8 mouse cellular contexts compared by ENCODE assay signal in the genomic region with DNA sequence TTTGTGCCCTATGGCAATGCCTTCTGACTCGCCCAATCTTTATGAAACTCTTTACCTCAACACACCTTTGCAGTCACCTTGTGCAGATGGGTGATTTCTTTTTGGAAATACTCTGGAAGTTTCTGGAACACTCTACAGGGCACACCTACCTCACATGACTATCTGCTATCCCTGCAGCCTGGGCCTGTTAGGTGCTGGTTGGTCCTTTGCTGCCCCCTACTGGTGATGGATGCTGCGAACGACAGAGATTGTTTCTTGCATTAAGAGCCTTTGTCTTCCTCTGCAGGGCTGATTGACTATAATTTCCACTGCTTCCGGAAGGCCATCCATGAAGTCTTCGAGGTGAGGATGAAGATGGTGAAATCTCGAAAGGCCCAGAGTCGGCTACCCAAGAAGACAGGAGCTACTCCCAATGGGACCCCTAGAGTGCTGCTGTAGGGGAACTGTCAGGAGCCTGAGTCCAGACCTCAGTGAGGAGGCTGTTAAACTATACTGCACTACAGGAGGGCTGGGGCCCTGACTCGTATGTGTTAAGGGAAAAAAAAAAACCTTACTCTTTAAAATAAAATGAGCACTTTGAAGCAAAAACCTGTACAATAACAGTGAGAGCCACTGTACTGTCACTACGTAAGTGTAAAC. TPM values are rescaled to one million over a fixed set of nuclear protein-coding genes. Genes with fewer than 3 reads are reported as not detected.
DNase-seq lines count a peak whose midpoint lies in the region; ATAC-seq and TF ChIP-seq lines count a peak whose summit lies in the region.

No protein-coding gene starts in this region.

- no peaks in the 10 kb centered on the region for H3K79me2 ChIP-seq in liver, adult 2 months (ENCODE audit: control insufficient read depth, insufficient read depth, low read length)

- H3K9me3 ChIP-seq in heart, embryonic 11.5 days (replicated peaks; ENCODE audit: control insufficient read depth, low read length), result no peaks in the 10 kb centered on the region
- no peaks in the 10 kb centered on the region for H3K9me3 ChIP-seq in kidney, postnatal 0 days (replicated peaks; ENCODE audit: low read length)

- peaks cover 14% of the 10 kb centered on the region for H3K36me3 ChIP-seq in heart, embryonic 11.5 days (ENCODE audit: control insufficient read depth, insufficient read depth, low read length)
- H3K36me3 ChIP-seq in kidney, postnatal 0 days (ENCODE audit: insufficient read depth, low read length), result 0 out of 2 replicates have a peak, but pooled peaks cover under 1% of the 10 kb centered on the region
- H3K36me3 ChIP-seq in liver, adult 2 months (ENCODE audit: control insufficient read depth, insufficient read depth, low read length), result no peaks in the 10 kb centered on the region
- no peaks in the 10 kb centered on the region for H3K36me3 ChIP-seq in splenic B cell, adult 2 months (ENCODE audit: control insufficient read depth, insufficient read depth, low read length, poor library complexity, severe bottlenecking)

- no peak for TF ChIP-seq POLR2A in bone marrow macrophage, adult 2 months (IDR thresholded peaks at IDR 0.05; ENCODE audit: borderline replicate concordance, low read depth, low read length)
- no peak for TF ChIP-seq POLR2A in liver, adult 2 months (IDR thresholded peaks at IDR 0.05; ENCODE audit: extremely low read depth, insufficient read depth, low read length)

- no peaks in the 10 kb centered on the region for H3K4me1 ChIP-seq in bone marrow macrophage, adult 2 months (ENCODE audit: control insufficient read depth, insufficient read depth, low read length)
- H3K4me1 ChIP-seq in heart, embryonic 11.5 days (ENCODE audit: control insufficient read depth, insufficient read depth, low read length), result no peaks in the 10 kb centered on the region
- H3K4me1 ChIP-seq in kidney, postnatal 0 days (replicated peaks; ENCODE audit: insufficient read depth, low read length), result no peaks in the 10 kb centered on the region
- H3K4me1 ChIP-seq in liver, adult 2 months (ENCODE audit: control insufficient read depth, insufficient read depth, low read length), result no peaks in the 10 kb centered on the region; the same call in 1 of the 2 replicates

- no peak overlapping the region for H3K9ac ChIP-seq in heart, embryonic 11.5 days (ENCODE audit: low read depth, low read length)
- no peak overlapping the region for H3K9ac ChIP-seq in kidney, postnatal 0 days (ENCODE audit: low read depth, low read length)
- no peak overlapping the region for H3K9ac ChIP-seq in liver, adult 2 months (ENCODE audit: low read depth, low read length)

- peak; percentile 91 to 92 for DNase-seq in B cell, adult 2 months
- peak; percentile 90 for DNase-seq in kidney, postnatal 0 days (ENCODE audit: low spot score)
- DNase-seq in liver, adult 2 months (ENCODE audit: extremely low read depth, low read depth, low spot score), result peak; percentile 76
- peak; percentile 73 to 81 for DNase-seq in natural killer cell, adult 2 months (ENCODE audit: low spot score in 2 of 2)
- DNase-seq in splenic B cell, adult 2 months (ENCODE audit: low read depth, low spot score), result peak; percentile 93

- H3K4me2 ChIP-seq in heart, embryonic 11.5 days, result no peak overlapping the region
- H3K4me2 ChIP-seq in kidney, postnatal 0 days (ENCODE audit: low read length), result no peak overlapping the region

- H3K4me3 ChIP-seq in bone marrow macrophage, adult 2 months (ENCODE audit: insufficient read depth, low read length), result no peak overlapping the region
- no peak overlapping the region for H3K4me3 ChIP-seq in heart, embryonic 11.5 days (ENCODE audit: low read depth, low read length)
- H3K4me3 ChIP-seq in kidney, postnatal 0 days (replicated peaks; ENCODE audit: low read depth, low read length), result no peak overlapping the region
- no peak overlapping the region for H3K4me3 ChIP-seq in liver, adult 2 months (ENCODE audit: insufficient read depth, low read depth, low read length)

- H3K27me3 ChIP-seq in heart, embryonic 11.5 days (ENCODE audit: control insufficient read depth, insufficient read depth, low read length), result no peaks in the 10 kb centered on the region
- no peaks in the 10 kb centered on the region for H3K27me3 ChIP-seq in kidney, postnatal 0 days (ENCODE audit: insufficient read depth, low read length)
- no peaks in the 10 kb centered on the region for H3K27me3 ChIP-seq in liver, adult 2 months (ENCODE audit: control insufficient read depth, insufficient read depth, low read length)
- H3K27me3 ChIP-seq in splenic B cell, adult 2 months (ENCODE audit: control insufficient read depth, insufficient read depth, low read length, poor library complexity, severe bottlenecking), result no peaks in the 10 kb centered on the region

- peak; percentile 86 for TF ChIP-seq CTCF in bone marrow macrophage, adult 2 months (IDR thresholded peaks at IDR 0.05; ENCODE audit: low read depth, low read length)
- peak; percentile 98 for TF ChIP-seq CTCF in kidney, postnatal 0 days (IDR thresholded peaks at IDR 0.05; ENCODE audit: low read depth)
- peak; percentile 94 for TF ChIP-seq CTCF in liver, adult 2 months (IDR thresholded peaks at IDR 0.05; ENCODE audit: low read depth, low read length)

- no peak overlapping the region for H3K27ac ChIP-seq in bone marrow macrophage, adult 2 months (ENCODE audit: insufficient read depth, low read depth, low read length)
- H3K27ac ChIP-seq in heart, embryonic 11.5 days (ENCODE audit: low read depth, low read length), result no peak overlapping the region
- H3K27ac ChIP-seq in kidney, postnatal 0 days, result no peak overlapping the region
- H3K27ac ChIP-seq in liver, adult 2 months (replicated peaks; ENCODE audit: insufficient read depth, low read depth, low read length), result no peak overlapping the region

- peak; percentile 93 for ATAC-seq in erythroblast, adult 5-6 weeks (replicated peaks; ENCODE audit: low FRiP score, poor library complexity, severe bottlenecking)
- ATAC-seq in heart, embryonic 11.5 days (replicated peaks; ENCODE audit: insufficient number of reproducible peaks, low FRiP score, low TSS enrichment), result peak; percentile 52; the same call in 1 of the 2 replicates
- peak; percentile 43; the same call in 1 of the 2 replicates for ATAC-seq in kidney, postnatal 0 days (replicated peaks; ENCODE audit: low FRiP score, low read depth)

- WGBS in heart, embryonic 11.5 days (ENCODE audit: insufficient replicate concordance), result 51% methylated on average over 9 of the region's 9 CpGs
- WGBS in kidney, postnatal 0 days, result 41% methylated on average over 9 of the region's 9 CpGs
- 40% methylated on average over 9 of the region's 9 CpGs for WGBS in liver, adult 2 months

RNA-seq across cellular contexts. Expression of a gene that starts 12.7 kb away (rescaled TPM):
- 41.7 and 47.4 TPM in 2 replicates for polyA plus RNA-seq in bone marrow macrophage, adult 2 months (2012; ENCODE audit: insufficient read depth, insufficient read length, missing spikeins)
- 18.6 and 23.4 TPM in 2 replicates for total RNA-seq in erythroblast, adult 5-6 weeks (2015; ENCODE audit: low replicate concordance)
- total RNA-seq in erythroblast, adult 5-6 weeks (2017; ENCODE audit: low replicate concordance), result 15.5 and 28.6 TPM in 2 replicates
- polyA plus RNA-seq in heart, embryonic 11.5 days (2014; fragmentation: Nextera tagmentation; extraction: Ambion mirVana), result 39.7 and 42.1 TPM in 2 replicates
- polyA plus RNA-seq in kidney, postnatal 0 days (2015; fragmentation: Nextera tagmentation; extraction: Ambion mirVana), result 39.6 and 44.7 TPM in 2 replicates
- 21.3 and 21.7 TPM in 2 replicates for total RNA-seq in liver, adult 2 months (2014; rRNA removed)
- polyA plus RNA-seq in liver, adult 2 months (2012; rRNA removed), result 11.1 and 13.1 TPM in 2 replicates

RNA-seq across cellular contexts. Expression of a gene that starts 35.6 kb away (rescaled TPM):
- 2.4 and 2.5 TPM in 2 replicates for polyA plus RNA-seq in bone marrow macrophage, adult 2 months (2012; ENCODE audit: insufficient read depth, insufficient read length, missing spikeins)
- total RNA-seq in erythroblast, adult 5-6 weeks (2015; ENCODE audit: low replicate concordance), result 3.8 and 7.1 TPM in 2 replicates
- total RNA-seq in erythroblast, adult 5-6 weeks (2017; ENCODE audit: low replicate concordance), result 10.0 and 19.5 TPM in 2 replicates
- 47.8 and 54.1 TPM in 2 replicates for polyA plus RNA-seq in heart, embryonic 11.5 days (2014; fragmentation: Nextera tagmentation; extraction: Ambion mirVana)
- polyA plus RNA-seq in kidney, postnatal 0 days (2015; fragmentation: Nextera tagmentation; extraction: Ambion mirVana), result 24.0 and 26.8 TPM in 2 replicates
- 1.5 and 1.6 TPM in 2 replicates for total RNA-seq in liver, adult 2 months (2014; rRNA removed)
- polyA plus RNA-seq in liver, adult 2 months (2012; rRNA removed), result 0.26 and 0.59 TPM in 2 replicates

RNA-seq across cellular contexts. Expression of a gene that starts 44.3 kb away (rescaled TPM):
- 0.31 TPM in 1 of 2 replicates, not detected in the other for polyA plus RNA-seq in bone marrow macrophage, adult 2 months (2012; ENCODE audit: insufficient read depth, insufficient read length, missing spikeins)
- total RNA-seq in erythroblast, adult 5-6 weeks (2015; ENCODE audit: low replicate concordance), result not detected in 2 replicates
- 1.5 TPM in 1 of 2 replicates, not detected in the other for total RNA-seq in erythroblast, adult 5-6 weeks (2017; ENCODE audit: low replicate concordance)
- polyA plus RNA-seq in heart, embryonic 11.5 days (2014; fragmentation: Nextera tagmentation; extraction: Ambion mirVana), result 0.16 and 0.31 TPM in 2 replicates
- polyA plus RNA-seq in kidney, postnatal 0 days (2015; fragmentation: Nextera tagmentation; extraction: Ambion mirVana), result 0.20 TPM in 1 of 2 replicates, not detected in the other
- total RNA-seq in liver, adult 2 months (2014; rRNA removed), result 0.20 and 0.46 TPM in 2 replicates
- polyA plus RNA-seq in liver, adult 2 months (2012; rRNA removed), result 0.15 and 0.27 TPM in 2 replicates

Comparison
In these comparisons a context has a peak if more than half of its experiments do, and no peak if none do; other contexts are left out.
1. ATAC-seq: peak in every context shown above with its lines; median percentile 93 in erythroblast, adult 5-6 weeks; 52 in heart, embryonic 11.5 days; 43 in kidney, postnatal 0 days.